Mouse (Mus musculus) bone marrow macrophage, adult 2 months (primary cell): ENCODE measurements at regions not wholly inside any gene's neighbourhood (a gene's known extent, or its start where the extent isn't known, plus 50 kb on each side); places are given as distances from the start of the nearest gene placed in this dataset.
A peak's percentile ranks its signal among the peaks of the same experiment; 100 is the strongest.

ENCODE experiments used
- H3K27ac ChIP-seq: 2 replicates; pipeline ENCODE4 v1.5.1; 2012; ENCODE audit warnings: low read depth, low read length; ENCODE audit not compliant: insufficient read depth
- H3K4me1 ChIP-seq: 2 replicates; pipeline ENCODE4 v1.6.1; 2012; ENCODE audit warnings: low read length; ENCODE audit not compliant: control insufficient read depth, insufficient read depth
- H3K4me3 ChIP-seq: 2 replicates; pipeline ENCODE4 v1.5.1; 2012; ENCODE audit warnings: mild to moderate bottlenecking, low read length, moderate library complexity; ENCODE audit not compliant: insufficient read depth
- CTCF ChIP-seq: IDR thresholded peaks from 2 replicates; pipeline ENCODE4 v1.5.1; 2012; ENCODE audit warnings: low read depth, mild to moderate bottlenecking, low read length, moderate library complexity
- POLR2A ChIP-seq: IDR thresholded peaks from 2 replicates; pipeline ENCODE4 v1.6.1; 2012; ENCODE audit warnings: mild to moderate bottlenecking, low read depth, low read length, borderline replicate concordance

DNA sequence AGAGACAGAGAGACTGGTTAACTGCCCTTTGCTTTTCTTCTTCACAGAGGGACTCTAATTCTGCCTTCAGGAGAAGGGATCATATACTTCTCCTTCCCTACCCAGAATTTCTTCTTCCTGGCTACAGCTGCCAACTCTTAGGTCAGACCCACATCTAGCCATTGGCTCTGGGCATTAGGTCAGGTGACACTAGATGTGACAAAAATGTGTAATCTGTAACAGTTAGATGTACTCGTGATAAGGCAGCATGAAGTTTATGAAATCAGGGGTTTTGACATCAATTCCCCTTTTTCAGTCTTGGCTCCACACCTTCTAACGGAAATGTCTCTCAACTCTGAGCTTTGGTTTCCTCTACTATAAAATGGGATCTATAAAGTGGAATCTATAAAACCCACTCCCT is 428.4 kb downstream of the Bmper start:
- H3K4me1 ChIP-seq, result peaks cover 7% of the 10 kb centered on the region
- H3K27ac ChIP-seq, result 0 out of 2 replicates have a peak overlapping the region, but pooled peaks have one; percentile 8
- TF ChIP-seq CTCF (no peak), POLR2A (no peak)
- H3K4me3 ChIP-seq, result no peak overlapping the region

DNA sequence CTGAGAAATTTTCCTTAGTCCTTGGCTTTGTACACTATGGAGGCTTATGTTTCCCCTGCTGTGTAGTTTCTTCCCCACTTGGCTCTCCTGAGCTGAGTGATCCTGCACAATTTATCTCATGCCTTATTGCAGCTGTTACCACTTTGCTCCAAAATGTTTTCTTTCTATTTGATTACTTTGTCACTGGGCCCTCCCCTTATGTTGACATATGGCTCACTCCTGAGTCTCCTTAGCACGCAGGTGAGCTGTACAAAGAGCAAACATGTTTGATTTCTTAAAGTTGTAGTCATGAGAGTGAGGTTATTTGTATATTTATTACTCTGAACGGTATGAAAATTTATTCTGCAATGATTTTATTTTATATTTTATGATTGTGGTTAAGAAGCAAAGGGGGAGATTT is 430.2 kb downstream of the Bmper start:
- Histone ChIP-seq H3K4me1 (peaks cover 7% of the 10 kb centered on the region), H3K27ac (no peak overlapping the region), H3K4me3 (no peak overlapping the region)
- TF ChIP-seq CTCF (no peak), POLR2A (no peak)

DNA sequence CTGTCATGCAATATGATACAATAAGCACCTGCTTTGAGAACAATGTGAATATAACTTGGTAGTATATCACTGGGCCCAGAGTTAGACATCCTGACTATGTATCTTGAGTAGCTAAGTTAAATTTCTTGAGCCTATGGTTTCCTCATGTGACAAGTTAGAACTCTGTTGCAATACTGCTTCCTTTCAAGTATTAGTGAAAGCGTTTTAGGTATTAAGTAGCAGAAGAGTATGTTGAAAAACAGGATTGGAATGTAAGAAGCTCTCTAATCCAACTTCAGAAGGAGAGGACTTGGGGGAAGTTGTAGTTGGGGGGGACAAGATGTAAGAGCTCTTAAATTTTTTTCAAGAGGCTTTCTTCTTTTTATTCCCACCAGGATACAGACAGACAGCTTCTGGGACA is 431.9 kb downstream of the Bmper start:
- Histone ChIP-seq H3K27ac (no peak overlapping the region), H3K4me1 (peaks cover 7% of the 10 kb centered on the region), H3K4me3 (no peak overlapping the region)
- TF ChIP-seq POLR2A (no peak), CTCF (no peak)

DNA sequence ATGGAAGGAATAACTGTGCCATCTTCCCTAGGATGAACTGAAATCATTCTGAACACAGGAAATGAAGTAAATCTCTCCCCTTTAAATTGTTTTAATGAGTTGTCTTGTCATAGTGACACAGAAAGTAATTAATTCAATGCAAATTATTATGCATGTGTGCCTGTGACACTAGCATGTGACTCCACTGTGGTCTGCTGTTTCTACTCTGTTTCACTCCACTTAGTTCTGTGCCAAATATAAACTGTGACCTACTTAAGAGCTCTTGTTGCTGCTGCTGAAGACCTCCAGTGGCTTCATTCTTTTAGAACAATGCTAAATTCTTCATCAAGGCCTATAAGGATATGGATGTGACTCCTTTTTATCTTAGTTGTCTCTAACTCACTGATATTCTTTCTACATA is 431.8 kb upstream of the Npsr1 start:
- Histone ChIP-seq H3K4me3 (no peak overlapping the region), H3K4me1 (peaks cover 18% of the 10 kb centered on the region), H3K27ac (no peak overlapping the region)
- TF ChIP-seq CTCF (no peak), POLR2A (no peak)

DNA sequence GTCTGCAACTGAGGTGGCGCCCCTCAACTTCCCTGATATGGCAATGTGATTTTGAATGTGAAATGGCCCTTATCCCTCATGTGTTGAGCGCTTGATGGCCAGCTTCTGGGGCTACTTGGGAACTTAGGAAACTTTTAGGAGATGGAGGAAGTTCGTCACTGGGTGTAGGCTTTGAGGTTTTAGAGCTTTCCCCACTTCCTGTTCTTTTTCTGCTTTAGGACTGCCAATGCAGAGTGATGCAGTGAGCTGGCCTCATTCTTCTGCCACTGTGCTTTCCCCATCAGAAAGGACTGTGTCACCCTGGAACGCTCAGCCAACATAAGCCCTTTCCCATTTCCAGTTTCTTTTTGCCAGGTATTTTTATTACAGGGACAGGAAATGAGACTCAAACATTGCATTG is 428.6 kb upstream of the Npsr1 start:
- peaks cover 27% of the 10 kb centered on the region for H3K4me1 ChIP-seq
- TF ChIP-seq POLR2A (no peak), CTCF (no peak)
- no peak overlapping the region for H3K4me3 ChIP-seq
- H3K27ac ChIP-seq, result peak overlapping the region; percentile 51

DNA sequence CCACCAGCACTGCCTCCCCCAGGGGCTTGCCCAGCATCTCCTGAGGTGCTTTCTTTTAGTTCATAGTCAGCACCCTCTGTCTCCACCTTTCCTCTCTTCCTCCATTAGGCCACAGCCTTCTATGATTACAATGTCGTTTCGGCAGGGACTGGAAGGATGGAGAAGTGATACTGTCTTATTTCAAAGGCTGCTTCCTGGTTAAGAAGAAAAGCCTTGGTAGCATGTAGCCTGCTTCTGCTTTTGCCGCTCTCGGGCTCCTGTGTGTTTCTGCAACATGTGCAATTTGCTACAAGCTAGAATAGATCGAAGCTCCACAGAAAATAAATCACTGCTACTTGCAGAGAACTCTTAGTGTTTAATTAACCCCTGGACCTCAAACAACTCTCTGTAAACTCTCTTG is 427.2 kb upstream of the Npsr1 start:
- H3K4me1 ChIP-seq, result peaks cover 27% of the 10 kb centered on the region
- peak overlapping the region; percentile 79 for H3K27ac ChIP-seq
- TF ChIP-seq POLR2A (no peak), CTCF (no peak)

DNA sequence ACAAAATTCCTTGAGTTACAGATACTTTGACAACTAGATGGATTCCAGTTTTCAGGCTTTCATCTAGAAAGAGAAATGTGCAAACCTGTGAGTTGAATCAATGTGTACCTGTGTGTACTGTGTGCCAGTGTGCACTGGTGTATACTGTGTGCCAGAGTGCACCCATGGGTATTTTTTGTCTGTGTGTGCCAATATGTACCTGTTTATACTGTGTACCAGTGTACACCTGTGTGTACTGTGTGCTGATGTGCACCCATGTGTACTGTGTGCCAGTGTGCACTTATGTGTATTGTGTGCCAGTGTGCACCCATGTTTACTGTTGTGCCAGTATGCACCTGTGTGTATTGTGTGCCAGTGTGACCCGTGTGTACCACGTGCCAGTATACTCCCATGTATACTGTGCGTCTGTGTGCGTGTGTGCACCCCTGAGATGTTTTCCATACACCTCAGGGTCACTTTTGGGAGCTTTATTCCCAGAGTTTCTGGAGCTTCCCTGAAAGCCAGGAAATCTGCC is 424.4 kb upstream of the Npsr1 start:
- Histone ChIP-seq H3K4me1 (peaks cover 26% of the 10 kb centered on the region), H3K4me3 (no peak overlapping the region), H3K27ac (no peak overlapping the region)
- TF ChIP-seq POLR2A (no peak), CTCF (no peak)

More for the DNA sequence above, 427.2 kb upstream of the Npsr1 start:
- no peak overlapping the region for H3K4me3 ChIP-seq

DNA sequence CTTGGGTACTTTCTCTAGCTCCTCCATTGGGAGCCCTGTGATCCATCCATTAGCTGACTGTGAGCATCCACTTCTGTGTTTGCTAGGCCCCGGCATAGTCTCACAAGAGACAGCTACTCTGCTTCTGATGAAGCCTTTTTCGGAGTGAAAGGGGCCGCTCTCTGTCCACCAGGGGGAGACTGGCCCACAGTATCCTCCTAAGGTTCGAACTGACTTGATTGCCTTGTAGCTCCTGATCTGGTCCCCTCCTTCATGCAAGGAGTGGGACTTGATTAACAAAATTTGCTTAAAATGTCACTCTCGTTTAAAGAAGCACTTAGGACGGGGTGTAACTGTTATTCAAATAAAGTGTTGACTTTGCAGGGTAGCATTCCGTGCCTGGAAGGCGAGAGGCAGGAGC is 423.0 kb upstream of the Npsr1 start:
- TF ChIP-seq CTCF (no peak), POLR2A (no peak)
- no peak overlapping the region for H3K4me3 ChIP-seq
- peaks cover 16% of the 10 kb centered on the region for H3K4me1 ChIP-seq
- H3K27ac ChIP-seq, result no peak overlapping the region

DNA sequence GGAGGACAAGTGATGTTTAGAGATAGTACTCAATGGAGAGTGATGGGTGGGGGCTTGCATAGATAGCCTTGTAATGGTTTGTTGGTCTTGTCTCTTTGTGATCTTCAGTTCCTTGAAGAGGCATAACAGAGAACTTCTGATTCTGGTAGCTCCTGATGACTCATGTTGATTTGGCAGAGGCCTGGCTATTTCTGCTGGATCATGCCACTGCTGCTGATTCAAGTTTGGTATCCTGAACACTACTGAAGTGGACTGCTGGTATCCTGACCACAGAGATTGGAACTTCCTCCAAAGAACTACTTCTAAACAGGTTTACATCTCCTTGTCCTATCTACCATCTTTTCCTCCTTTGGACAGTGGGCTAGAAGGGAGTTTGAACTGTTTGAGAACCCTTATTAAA is 408.3 kb upstream of the Npsr1 start:
- TF ChIP-seq CTCF, result no peak
- no peak for TF ChIP-seq POLR2A
- Histone ChIP-seq H3K4me1 (peaks cover 6% of the 10 kb centered on the region), H3K4me3 (no peak overlapping the region), H3K27ac (0 out of 2 replicates have a peak overlapping the region, but pooled peaks have one; percentile 17)

DNA sequence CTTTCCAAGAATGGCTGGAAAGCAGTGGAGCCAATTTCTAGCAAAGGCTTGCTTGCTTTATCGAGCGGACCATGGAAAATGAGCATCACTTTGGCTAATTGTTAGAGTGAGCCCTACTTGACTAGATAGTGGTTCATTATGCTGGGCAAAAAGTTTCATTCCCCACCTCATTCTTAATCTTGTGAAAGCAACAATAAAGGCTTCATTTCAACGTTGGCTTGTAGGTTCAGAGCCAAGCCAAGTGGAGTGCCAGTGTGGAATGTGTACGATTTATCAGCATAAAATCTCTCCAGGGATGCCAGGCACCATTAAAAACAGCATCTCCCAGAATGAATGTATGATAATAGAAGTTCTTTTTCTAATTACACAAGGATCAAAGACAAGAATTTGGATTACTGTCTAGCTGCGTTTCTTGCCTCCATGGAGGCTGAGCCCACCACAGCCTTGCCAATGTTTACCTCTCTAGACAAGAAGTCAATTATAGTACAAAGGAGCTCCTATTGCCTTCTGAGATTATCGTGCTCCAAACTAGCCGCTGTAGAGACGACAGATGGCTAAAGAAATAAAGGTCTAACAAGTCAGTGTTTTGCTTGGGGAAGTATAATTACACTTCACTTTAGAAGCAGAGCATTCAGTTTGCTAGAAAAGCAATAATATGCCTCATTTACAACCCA is 404.9 kb upstream of the Npsr1 start:
- Histone ChIP-seq H3K27ac (no peak overlapping the region), H3K4me3 (no peak overlapping the region), H3K4me1 (peaks cover 6% of the 10 kb centered on the region)
- TF ChIP-seq POLR2A (no peak), CTCF (no peak)

DNA sequence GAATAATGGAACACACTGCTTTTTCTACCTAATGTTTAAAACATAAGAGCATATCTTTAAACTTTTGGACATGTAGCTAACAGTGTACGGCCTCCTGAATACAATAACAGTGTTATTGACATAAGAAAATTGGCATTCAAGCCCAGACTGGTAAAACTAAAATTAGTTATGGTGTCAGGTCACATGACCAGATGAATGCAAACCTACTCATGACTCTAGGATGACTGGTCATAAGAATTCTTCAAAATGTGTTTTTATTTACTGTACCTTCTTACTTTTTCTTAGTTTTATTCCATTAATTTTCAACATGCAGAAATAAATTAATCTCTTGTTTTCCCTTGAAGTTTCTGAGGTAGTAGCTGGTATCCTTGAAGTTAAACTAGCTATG is 404.4 kb upstream of the Npsr1 start:
- no peak overlapping the region for H3K4me3 ChIP-seq
- TF ChIP-seq CTCF (no peak), POLR2A (no peak)
- H3K27ac ChIP-seq, result no peak overlapping the region
- H3K4me1 ChIP-seq, result peaks cover 6% of the 10 kb centered on the region
